ENCODE assay signal across 9 mouse cellular contexts in the genomic region with DNA sequence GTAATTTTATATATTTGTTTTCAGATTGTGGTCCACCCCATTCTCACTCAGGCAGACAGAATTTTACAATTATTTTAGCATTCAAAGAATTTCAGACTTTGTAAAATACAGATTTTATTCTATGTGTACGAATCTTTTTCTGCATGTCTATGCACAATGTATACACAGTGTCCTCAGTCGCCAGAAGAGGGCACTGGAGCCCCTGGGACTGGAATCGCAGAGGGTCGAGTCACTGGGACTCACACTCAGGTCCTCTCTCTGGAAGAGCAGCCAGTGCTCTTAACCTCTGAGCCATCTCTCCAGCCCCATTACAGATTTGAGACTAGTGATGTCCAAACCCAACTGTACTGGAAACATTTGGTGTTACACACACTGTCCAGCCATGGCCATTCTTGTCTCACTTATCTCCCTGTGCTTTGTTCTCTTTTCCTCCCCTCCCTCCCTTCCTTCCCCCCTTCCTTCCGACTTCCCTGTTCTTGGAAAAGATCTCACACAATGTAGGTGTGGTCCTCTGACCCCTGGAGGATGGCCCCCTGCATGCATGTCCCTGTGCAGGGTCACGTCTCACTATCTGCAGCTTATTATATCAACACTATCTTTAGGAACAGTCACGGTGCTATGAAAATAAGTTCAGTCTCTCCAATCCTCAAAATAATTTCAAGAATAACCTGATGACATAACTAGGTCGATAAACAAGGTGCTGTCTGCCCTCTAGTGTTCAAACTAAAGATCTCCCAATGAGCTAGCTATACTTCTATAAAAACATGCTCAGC. TPM values are rescaled to one million over a fixed set of nuclear protein-coding genes. Genes with fewer than 3 reads are reported as not detected.
DNase-seq lines count a peak whose midpoint lies in the region; ATAC-seq and TF ChIP-seq lines count a peak whose summit lies in the region.
"Had no signal": no experiment of that assay in that cellular context is flagged by ENCODE, and none has a peak within 500 bp of the region (broad histone marks: within the 10 kb centered on the region; RNA-seq: fewer than 3 reads in every experiment).

No protein-coding gene starts in this region.

- TF ChIP-seq RAD21 in CH12.LX (IDR thresholded peaks at IDR 0.05; ENCODE audit: low read depth, low read length) = peak; percentile 92

- dilution Hi-C loops in CH12.LX (cut with MboI; ENCODE audit: extremely low pct_ligation_motif_present, extremely low pct_unique_long_range_greater_than_20kb, low sequenced_read_pairs) = no loop called here

- peak; percentile 50 to 84 for TF ChIP-seq CTCF in CH12.LX (conservative IDR thresholded peaks at IDR 0.05 in 1 of 2, IDR thresholded peaks at IDR 0.05 in 1 of 2; ENCODE audit: low read depth in 2 of 2, low read length in 2 of 2)
- TF ChIP-seq CTCF in lung, postnatal 0 days (IDR thresholded peaks at IDR 0.05) = peak; percentile 79

- 56% methylated on average over 8 of the region's 8 CpGs for WGBS in hindbrain, embryonic 11.5 days
- WGBS in hindbrain, embryonic 13.5 days = 54% methylated on average over 8 of the region's 8 CpGs
- WGBS in lung, postnatal 0 days = 45% methylated on average over 8 of the region's 8 CpGs
- WGBS in forebrain, embryonic 16.5 days = 53% methylated on average over 8 of the region's 8 CpGs

- H3K9me3 ChIP-seq in hindbrain, embryonic 11.5 days (ENCODE audit: control insufficient read depth, low read length) = no peaks in the 10 kb centered on the region
- H3K9me3 ChIP-seq in hindbrain, embryonic 13.5 days = no peaks in the 10 kb centered on the region
- H3K9me3 ChIP-seq in CH12.LX (replicated peaks; ENCODE audit: low read length) = no peaks in the 10 kb centered on the region
- H3K9me3 ChIP-seq in lung, postnatal 0 days (ENCODE audit: low read length) = no peaks in the 10 kb centered on the region
- H3K9me3 ChIP-seq in forebrain, embryonic 16.5 days (ENCODE audit: control insufficient read depth, low read length) = no peaks in the 10 kb centered on the region
- H3K9me3 ChIP-seq: limb, embryonic 12.5 days had no signal

- H3K4me3 ChIP-seq in hindbrain, embryonic 11.5 days (ENCODE audit: low read depth, low read length) = no peak overlapping the region
- H3K4me3 ChIP-seq in hindbrain, embryonic 13.5 days = no peak overlapping the region
- no peak overlapping the region for H3K4me3 ChIP-seq in CH12.LX (replicated peaks in 1 of 3; ENCODE audit: low read depth in 2 of 3, low read length in 2 of 3, poor library complexity in 1 of 3)
- H3K4me3 ChIP-seq in lung, postnatal 0 days (ENCODE audit: low read depth, low read length) = no peak overlapping the region
- H3K4me3 ChIP-seq in forebrain, embryonic 16.5 days (replicated peaks; ENCODE audit: low read length) = no peak overlapping the region
- H3K4me3 ChIP-seq: limb, embryonic 12.5 days had no signal

- H3K9ac ChIP-seq in hindbrain, embryonic 11.5 days (ENCODE audit: low read depth, low read length) = no peak overlapping the region
- H3K9ac ChIP-seq in hindbrain, embryonic 13.5 days = no peak overlapping the region
- no peak overlapping the region for H3K9ac ChIP-seq in CH12.LX (ENCODE audit: insufficient read depth, low read depth)
- no peak overlapping the region for H3K9ac ChIP-seq in lung, postnatal 0 days (replicated peaks; ENCODE audit: low read depth)
- no peak overlapping the region for H3K9ac ChIP-seq in forebrain, embryonic 16.5 days (replicated peaks; ENCODE audit: low read depth, low read length)
- H3K9ac ChIP-seq: limb, embryonic 12.5 days had no signal

- H3K4me2 ChIP-seq in hindbrain, embryonic 11.5 days (replicated peaks; ENCODE audit: low read depth, low read length) = no peak overlapping the region
- H3K4me2 ChIP-seq in hindbrain, embryonic 13.5 days = no peak overlapping the region
- no peak overlapping the region for H3K4me2 ChIP-seq in CH12.LX (ENCODE audit: insufficient read depth, low read depth, poor library complexity, severe bottlenecking)
- no peak overlapping the region for H3K4me2 ChIP-seq in lung, postnatal 0 days (replicated peaks; ENCODE audit: low read depth, low read length)
- H3K4me2 ChIP-seq in forebrain, embryonic 16.5 days (ENCODE audit: low read length) = no peak overlapping the region
- H3K4me2 ChIP-seq: limb, embryonic 12.5 days had no signal

- H3K36me3 ChIP-seq in hindbrain, embryonic 11.5 days (ENCODE audit: control insufficient read depth, insufficient read depth, low read length) = no peaks in the 10 kb centered on the region
- H3K36me3 ChIP-seq in hindbrain, embryonic 13.5 days = peaks cover 5% of the 10 kb centered on the region; the same call in 1 of the 2 replicates
- peaks cover 0 to 7% of the 10 kb centered on the region in 2 experiments for H3K36me3 ChIP-seq in CH12.LX (replicated peaks in 1 of 2; ENCODE audit: control insufficient read depth in 1 of 2, insufficient read depth in 1 of 2, low read length in 1 of 2)
- H3K36me3 ChIP-seq in lung, postnatal 0 days (ENCODE audit: insufficient read depth, low read length) = no peaks in the 10 kb centered on the region
- H3K36me3 ChIP-seq in forebrain, embryonic 16.5 days (ENCODE audit: control insufficient read depth, insufficient read depth) = no peaks in the 10 kb centered on the region

- no peaks in the 10 kb centered on the region for H3K4me1 ChIP-seq in hindbrain, embryonic 11.5 days (replicated peaks; ENCODE audit: control insufficient read depth, insufficient read depth, low read length)
- H3K4me1 ChIP-seq in hindbrain, embryonic 13.5 days (replicated peaks) = 0 out of 2 replicates have a peak, but pooled peaks cover 3% of the 10 kb centered on the region
- H3K4me1 ChIP-seq in CH12.LX (ENCODE audit: control insufficient read depth in 1 of 2, insufficient read depth in 2 of 2) = peaks cover 8 to 26% of the 10 kb centered on the region in 2 experiments; a peak in 3 of 4 replicates
- no peaks in the 10 kb centered on the region for H3K4me1 ChIP-seq in lung, postnatal 0 days (ENCODE audit: insufficient read depth, low read depth, low read length)
- no peaks in the 10 kb centered on the region for H3K4me1 ChIP-seq in forebrain, embryonic 16.5 days (replicated peaks; ENCODE audit: control insufficient read depth, insufficient read depth, low read length)

- peak; percentile 21 for DNase-seq in hindbrain, embryonic 11.5 days (ENCODE audit: low spot score)
- peak; percentile 64 for DNase-seq in CH12.LX (ENCODE audit: extremely low read depth)
- DNase-seq in c-Kit-positive CD71-positive TER-119-positive erythroid progenitor cells, embryonic 14.5 days (ENCODE audit: low spot score) = peak; percentile 53
- peak; percentile 39 for DNase-seq in heart, postnatal 4 days
- peak; percentile 92 for DNase-seq in lung, postnatal 0 days (ENCODE audit: low spot score)
- peak; percentile 20 for DNase-seq in yolk sac, embryonic 10.5 days (ENCODE audit: low spot score)

- TF ChIP-seq POLR2A in CH12.LX (IDR thresholded peaks at IDR 0.05; ENCODE audit: low read depth, low read length) = no peak

- H3K79me2 ChIP-seq in CH12.LX (replicated peaks; ENCODE audit: control insufficient read depth, extremely low read depth, insufficient read depth, poor library complexity, severe bottlenecking) = peaks cover 4% of the 10 kb centered on the region

- no peak for TF ChIP-seq EP300 in CH12.LX (IDR thresholded peaks at IDR 0.05; ENCODE audit: low read length)
- peak; percentile 80 for TF ChIP-seq EP300 in lung, postnatal 0 days (IDR thresholded peaks at IDR 0.05)

- ATAC-seq in hindbrain, embryonic 11.5 days (ENCODE audit: low FRiP score) = no peak
- ATAC-seq in hindbrain, embryonic 13.5 days (ENCODE audit: low FRiP score) = no peak
- peak; percentile 74 for ATAC-seq in lung, postnatal 0 days
- no peak for ATAC-seq in forebrain, embryonic 16.5 days

- no peaks in the 10 kb centered on the region for H3K27me3 ChIP-seq in hindbrain, embryonic 11.5 days (ENCODE audit: control insufficient read depth, insufficient read depth, low read length)
- no peaks in the 10 kb centered on the region for H3K27me3 ChIP-seq in hindbrain, embryonic 13.5 days
- no peaks in the 10 kb centered on the region for H3K27me3 ChIP-seq in CH12.LX (replicated peaks)
- no peaks in the 10 kb centered on the region for H3K27me3 ChIP-seq in lung, postnatal 0 days (replicated peaks; ENCODE audit: insufficient read depth, low read length)
- no peaks in the 10 kb centered on the region for H3K27me3 ChIP-seq in forebrain, embryonic 16.5 days (replicated peaks; ENCODE audit: control insufficient read depth, insufficient read depth, low read length)
- H3K27me3 ChIP-seq: limb, embryonic 12.5 days had no signal

- in situ Hi-C loops in CH12.LX (cut with MboI; ENCODE audit: low pct_ligation_motif_present, low pct_unique_long_range_greater_than_20kb, low sequenced_read_pairs) = loop anchor here (5.0 to 25.0 kb wide), 4 partner anchors 57 to 224 kb away; a partner anchor contains a TSS

- no peak overlapping the region for H3K27ac ChIP-seq in hindbrain, embryonic 11.5 days (ENCODE audit: low read depth, low read length)
- no peak overlapping the region for H3K27ac ChIP-seq in hindbrain, embryonic 13.5 days
- H3K27ac ChIP-seq in CH12.LX (ENCODE audit: insufficient read depth, low read depth) = no peak overlapping the region
- peak overlapping the region; percentile 43; the same call in 1 of the 2 replicates for H3K27ac ChIP-seq in lung, postnatal 0 days (ENCODE audit: low read length)
- H3K27ac ChIP-seq in forebrain, embryonic 16.5 days (ENCODE audit: low read length) = no peak overlapping the region
- H3K27ac ChIP-seq: limb, embryonic 12.5 days had no signal

RNA-seq across cellular contexts. Expression of a gene that starts 10.8 kb away (rescaled TPM):
- polyA plus RNA-seq in hindbrain, embryonic 11.5 days (2014; fragmentation: Nextera tagmentation; extraction: Ambion mirVana) = 23.3 and 27.2 TPM in 2 replicates
- polyA plus RNA-seq in hindbrain, embryonic 13.5 days (2015; fragmentation: Nextera tagmentation; extraction: Ambion mirVana) = 10.5 and 11.5 TPM in 2 replicates
- 1.0 and 1.4 TPM in 2 replicates for total RNA-seq in CH12.LX (2012; rRNA removed)
- total RNA-seq in CH12.LX (2014; rRNA removed) = 0.72 and 0.95 TPM in 2 replicates
- polyA plus RNA-seq in CH12.LX (2012; ENCODE audit: insufficient read length, low read depth) = 9.6 and 9.9 TPM in 2 replicates
- 10 to 100 TPM; 30.2 to 37.6 TPM for total RNA-seq in heart, postnatal 4 days (2021)
- 13.4 and 15.3 TPM in 2 replicates for polyA plus RNA-seq in lung, postnatal 0 days (2015; fragmentation: Nextera tagmentation; extraction: Ambion mirVana)
- polyA plus RNA-seq in forebrain, embryonic 16.5 days (2015; fragmentation: Nextera tagmentation; extraction: Ambion mirVana) = 9.7 and 11.6 TPM in 2 replicates

RNA-seq across cellular contexts. Expression of a gene that starts 52.2 kb away (rescaled TPM):
- 20.2 and 24.6 TPM in 2 replicates for polyA plus RNA-seq in hindbrain, embryonic 11.5 days (2014; fragmentation: Nextera tagmentation; extraction: Ambion mirVana)
- 18.5 and 20.6 TPM in 2 replicates for polyA plus RNA-seq in hindbrain, embryonic 13.5 days (2015; fragmentation: Nextera tagmentation; extraction: Ambion mirVana)
- total RNA-seq in CH12.LX (2012; rRNA removed) (17.6 and 20.9 TPM in 2 replicates), CH12.LX (2014; rRNA removed) (13.9 and 15.5 TPM in 2 replicates)
- polyA plus RNA-seq in CH12.LX (2012; ENCODE audit: insufficient read length, low read depth) = 12.7 TPM in 2 replicates
- total RNA-seq in heart, postnatal 4 days (2021) = 10 to 100 TPM; 10.3 to 11.0 TPM
- polyA plus RNA-seq in lung, postnatal 0 days (2015; fragmentation: Nextera tagmentation; extraction: Ambion mirVana) = 10.4 and 11.3 TPM in 2 replicates
- 20.4 and 23.5 TPM in 2 replicates for polyA plus RNA-seq in forebrain, embryonic 16.5 days (2015; fragmentation: Nextera tagmentation; extraction: Ambion mirVana)

RNA-seq across cellular contexts. Expression of a gene that starts 58.1 kb away (rescaled TPM):
- 51.3 and 53.6 TPM in 2 replicates for polyA plus RNA-seq in hindbrain, embryonic 11.5 days (2014; fragmentation: Nextera tagmentation; extraction: Ambion mirVana)
- polyA plus RNA-seq in hindbrain, embryonic 13.5 days (2015; fragmentation: Nextera tagmentation; extraction: Ambion mirVana) = 37.2 and 42.1 TPM in 2 replicates
- total RNA-seq in CH12.LX (2012; rRNA removed) = 93.6 and 126 TPM in 2 replicates
- total RNA-seq in CH12.LX (2014; rRNA removed) = 148 and 150 TPM in 2 replicates
- polyA plus RNA-seq in CH12.LX (2012; ENCODE audit: insufficient read length, low read depth) = 149 and 170 TPM in 2 replicates
- 10 to 100 TPM; 25.1 to 25.3 TPM for total RNA-seq in heart, postnatal 4 days (2021)
- polyA plus RNA-seq in lung, postnatal 0 days (2015; fragmentation: Nextera tagmentation; extraction: Ambion mirVana) = 14.3 and 14.7 TPM in 2 replicates
- polyA plus RNA-seq in forebrain, embryonic 16.5 days (2015; fragmentation: Nextera tagmentation; extraction: Ambion mirVana) = 51.3 and 52.3 TPM in 2 replicates

Comparison
In these comparisons a context has a peak if more than half of its experiments do, and no peak if none do; other contexts are left out.
1. DNase-seq: peak in every context shown above with its lines; median percentile 92 in lung, postnatal 0 days; 64 in CH12.LX; 53 in c-Kit-positive CD71-positive TER-119-positive erythroid progenitor cells, embryonic 14.5 days; 39 in heart, postnatal 4 days; 21 in hindbrain, embryonic 11.5 days; 20 in yolk sac, embryonic 10.5 days.